Mouse (Mus musculus): ENCODE results near the gene Prlr.

The Prlr gene

DNA sequence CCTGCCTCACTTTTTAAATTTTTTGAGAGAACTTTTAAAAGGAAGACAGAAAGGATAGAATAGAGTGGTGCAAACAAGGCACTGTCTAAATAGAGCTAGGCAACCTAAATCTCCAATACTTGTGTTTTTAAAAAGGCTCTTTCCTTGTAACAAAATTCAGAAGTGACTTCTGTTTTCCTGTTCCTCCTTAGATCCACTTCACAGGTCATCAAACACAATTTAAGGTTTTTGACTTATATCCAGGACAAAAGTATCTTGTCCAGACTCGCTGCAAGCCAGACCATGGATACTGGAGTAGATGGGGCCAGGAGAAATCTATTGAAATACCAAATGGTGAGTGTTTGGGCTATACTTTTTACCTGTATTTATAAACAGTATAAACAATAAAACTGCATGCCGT is 148.0 kb downstream of the Prlr start, which contains the start of gene Gm21973:
Gene Gm21973, plus strand, starts transcription at position 301 of the 400 bp plus-strand sequence.
- in situ Hi-C loops (cut with MseI, MboI): no loop called here

DNA sequence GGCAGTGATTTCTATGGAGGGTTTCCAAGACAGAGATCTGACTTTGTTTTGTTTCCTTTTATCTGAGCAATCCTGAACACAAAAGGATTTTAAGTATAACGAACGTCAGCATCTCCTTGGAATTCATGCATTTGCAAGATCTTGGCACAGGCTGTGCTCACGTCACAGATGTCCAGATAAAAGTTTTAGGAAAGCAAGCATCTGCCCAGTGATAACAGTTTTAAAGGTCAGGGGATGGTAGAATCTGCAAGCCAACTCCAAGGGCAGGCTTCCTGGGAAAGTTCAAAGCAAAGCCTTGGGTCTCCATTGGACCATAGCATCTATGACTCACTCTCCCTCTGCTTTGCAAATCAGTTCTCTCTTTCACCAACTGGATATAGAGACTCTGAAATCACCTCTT is 153.6 kb downstream of the Prlr start:
- in situ Hi-C loops (cut with MseI, MboI): no loop called here

DNA sequence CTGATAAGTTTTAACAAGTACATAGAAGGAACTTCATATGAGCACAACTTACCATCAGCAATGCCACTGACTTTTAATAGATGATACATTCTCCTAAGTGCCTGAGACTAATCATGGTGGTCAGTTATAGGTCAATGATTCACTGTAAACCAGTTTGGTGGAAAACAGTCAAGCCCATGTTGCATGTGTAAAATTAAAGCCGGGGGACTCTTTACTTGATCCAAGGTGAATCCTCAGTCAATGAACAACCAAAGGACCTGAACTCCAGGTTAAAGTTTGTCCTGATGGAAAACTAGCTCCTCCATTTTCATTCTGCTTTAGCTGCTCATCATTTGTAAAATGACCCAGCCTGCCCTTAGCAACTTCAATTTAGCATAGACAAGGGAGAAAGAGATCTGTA is 155.5 kb downstream of the Prlr start:
- in situ Hi-C loops (cut with MseI, MboI): no loop called here

DNA sequence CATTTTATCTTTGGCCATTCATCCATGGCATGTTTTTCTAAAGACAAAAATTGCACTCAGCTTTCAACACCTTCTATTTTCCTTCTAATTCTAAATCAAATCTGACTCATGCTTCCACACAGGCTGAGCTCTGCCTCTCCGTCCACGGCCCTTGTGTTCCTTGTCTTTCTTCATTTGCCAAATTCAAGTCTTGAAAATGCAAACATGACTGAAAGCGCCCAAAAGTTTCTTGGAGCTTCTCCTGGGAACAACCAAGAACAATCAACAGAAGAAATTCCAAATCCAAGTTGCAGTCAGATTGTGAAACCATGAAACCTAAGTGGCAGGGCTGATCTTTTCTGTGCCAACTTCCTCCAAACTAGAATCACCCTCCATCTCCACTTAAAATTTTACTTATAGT is 161.6 kb downstream of the Prlr start:
- in situ Hi-C loops (cut with MseI, MboI): no loop called here

DNA sequence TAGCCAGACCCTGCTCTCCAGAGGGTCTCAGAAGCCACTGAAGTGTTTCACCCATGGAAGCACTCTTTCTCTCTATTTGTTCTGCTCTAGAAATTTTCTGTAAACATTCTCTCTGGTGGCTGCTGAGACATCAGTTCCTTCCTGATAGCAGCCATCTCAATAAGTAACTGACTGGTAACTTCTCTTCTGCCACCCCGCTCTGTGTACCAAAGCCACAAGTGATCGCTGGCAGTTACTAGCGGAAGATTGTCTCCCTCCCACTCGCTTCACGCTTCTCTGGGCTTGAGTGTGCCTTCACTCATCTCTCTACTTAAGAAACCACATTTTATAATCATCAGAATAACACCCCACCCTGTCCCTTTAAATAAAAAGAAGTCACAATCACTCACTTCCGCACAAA is 170.0 kb downstream of the Prlr start:
- in situ Hi-C loops (cut with MseI, MboI): no loop called here

DNA sequence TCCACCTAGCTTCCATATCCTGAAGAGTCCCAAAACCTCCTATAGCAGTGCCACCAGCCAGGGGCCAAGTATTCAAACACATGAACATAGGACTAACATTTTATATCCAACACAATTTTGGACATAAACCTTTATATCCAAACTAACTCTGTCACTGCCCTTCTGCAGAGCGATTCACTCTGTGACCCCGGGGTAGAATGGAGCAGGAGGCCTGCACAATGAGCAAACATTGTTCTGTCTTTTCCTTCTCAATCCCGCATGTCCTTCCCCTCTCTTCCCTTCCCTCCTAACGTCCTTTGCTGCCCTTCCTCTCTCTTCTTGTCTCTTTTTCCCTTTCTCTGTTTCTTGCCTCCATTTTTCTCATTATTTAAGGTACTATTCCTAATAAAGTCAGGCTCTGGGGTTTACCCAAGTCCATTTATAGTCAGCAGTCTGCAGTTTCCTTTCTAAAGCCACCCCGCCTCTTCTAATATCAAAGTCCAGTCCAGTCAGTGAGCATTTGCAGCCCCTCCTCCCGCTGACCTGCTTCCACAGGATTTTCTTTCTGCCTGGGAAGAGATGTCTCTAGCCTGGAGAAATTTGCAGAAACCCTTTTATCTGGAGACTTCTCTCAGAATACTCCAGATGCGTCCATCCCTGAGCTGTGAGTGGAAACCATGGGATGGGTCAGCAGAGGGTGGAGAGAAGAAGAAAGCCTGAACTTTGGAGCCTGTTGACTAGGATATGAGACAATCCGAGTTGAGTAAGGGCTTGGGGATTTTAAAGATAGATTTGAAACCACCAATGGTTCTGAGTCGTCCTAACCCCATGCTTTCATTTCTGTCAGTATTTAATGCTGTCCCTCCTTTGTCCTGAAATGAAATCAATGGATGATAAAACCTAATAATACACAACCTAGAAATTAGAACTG is 181.3 kb downstream of the Prlr start, which contains the start of gene Agxt2:
Gene Agxt2, plus strand, starts transcription at position 494 of the 910 bp plus-strand sequence.
- in situ Hi-C loops (cut with MseI, MboI): no loop called here

DNA sequence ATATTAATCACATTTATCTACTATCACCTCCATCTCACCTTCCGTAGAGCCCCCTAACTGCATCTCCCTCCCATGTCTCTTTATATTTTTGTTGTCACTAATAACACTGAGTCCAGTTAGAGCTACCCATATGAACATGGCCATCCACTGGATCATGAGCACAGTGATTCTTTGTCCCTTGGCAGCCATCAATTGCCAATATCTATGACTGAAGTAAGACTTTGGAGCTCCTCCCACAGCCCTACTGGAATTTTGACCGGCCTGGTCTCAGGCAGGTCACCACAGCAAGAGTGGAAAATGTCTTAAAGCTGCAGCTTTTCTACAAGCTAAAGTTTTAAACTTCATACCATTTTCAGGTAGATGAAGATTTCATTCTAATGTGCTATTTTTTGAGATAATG is 189.3 kb downstream of the Prlr start:
- in situ Hi-C loops (cut with MseI, MboI): no loop called here

DNA sequence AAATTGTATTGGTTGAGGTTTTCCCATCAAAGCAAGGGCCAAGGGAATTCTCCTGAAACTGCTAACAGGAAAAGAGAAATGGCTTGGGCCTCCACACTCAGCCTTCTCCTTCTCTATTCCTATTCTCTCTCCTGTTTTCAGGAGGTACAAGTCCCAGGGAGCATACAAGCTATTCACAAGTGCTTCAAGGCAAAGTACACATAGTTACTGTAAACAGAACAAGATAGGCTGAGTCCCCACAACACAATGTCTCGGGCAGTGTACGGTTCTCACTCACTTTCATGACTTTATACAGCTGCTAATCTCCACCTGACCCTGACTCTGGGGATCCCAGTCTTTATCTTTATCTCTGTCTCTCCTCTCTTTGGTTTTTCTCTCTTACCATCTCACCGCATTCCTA is 198.4 kb downstream of the Prlr start:
- in situ Hi-C loops (cut with MseI, MboI): no loop called here

DNA sequence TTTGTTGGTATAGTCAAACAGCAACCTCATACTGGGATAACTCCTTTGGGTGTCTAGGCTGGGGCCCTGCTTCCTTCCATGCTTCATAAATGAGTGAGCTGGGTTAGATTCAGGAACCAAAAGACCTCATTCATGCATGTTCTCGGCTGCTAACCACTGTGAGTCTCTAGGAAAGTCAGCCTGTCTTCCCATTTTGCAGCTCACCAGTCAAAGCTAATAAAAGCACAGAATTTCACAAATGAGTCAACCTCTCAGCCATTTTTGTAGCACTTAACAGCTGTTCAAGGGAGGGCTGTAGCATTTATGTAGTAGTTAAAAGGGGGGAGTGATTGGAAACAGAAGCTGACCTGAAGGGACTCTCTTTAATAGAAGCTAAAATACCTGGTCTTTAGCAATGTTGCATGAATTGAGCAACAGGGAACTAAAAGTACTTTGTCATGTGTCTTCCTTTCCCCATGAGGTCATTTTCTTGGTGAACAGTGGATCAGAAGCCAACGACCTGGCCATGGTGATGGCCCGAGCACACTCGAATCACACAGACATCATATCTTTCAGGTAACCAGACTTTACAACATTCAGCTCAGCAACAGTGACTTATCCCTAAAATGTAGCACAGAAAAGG is 201.4 kb downstream of the Prlr start:
- in situ Hi-C loops (cut with MseI, MboI): no loop called here

DNA sequence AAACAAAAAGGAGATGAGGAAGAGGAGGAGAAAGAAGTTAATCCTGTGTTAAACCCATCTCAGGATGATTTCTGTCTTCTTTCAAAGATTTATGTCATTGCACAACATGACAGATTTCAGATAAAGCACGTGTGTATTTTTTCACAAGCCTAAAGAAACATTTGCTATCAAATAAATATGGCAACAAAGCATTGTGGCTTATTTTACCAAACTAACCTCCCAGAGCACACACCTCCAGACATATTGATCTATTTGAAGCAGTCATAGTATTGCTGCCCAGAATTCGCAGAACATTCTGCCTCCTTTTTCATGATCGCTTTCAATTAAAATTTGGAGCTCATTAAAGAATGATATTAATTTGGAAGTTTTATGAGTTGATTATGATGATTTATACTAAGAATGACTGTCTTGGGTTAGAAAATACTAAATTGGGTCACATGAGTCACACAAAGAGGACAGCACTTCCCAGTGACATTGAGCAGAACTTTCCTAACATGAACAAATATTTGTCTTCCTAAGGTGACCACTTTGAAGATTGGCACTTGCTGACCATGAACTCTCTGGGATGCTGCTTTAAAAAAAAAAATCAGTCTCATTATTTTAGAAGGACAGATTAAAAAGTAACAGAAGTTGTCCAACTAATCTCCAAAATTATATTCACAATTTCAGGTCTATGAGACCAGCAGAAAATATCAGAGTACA is 202.9 kb downstream of the Prlr start:
- in situ Hi-C loops (cut with MseI, MboI): no loop called here

DNA sequence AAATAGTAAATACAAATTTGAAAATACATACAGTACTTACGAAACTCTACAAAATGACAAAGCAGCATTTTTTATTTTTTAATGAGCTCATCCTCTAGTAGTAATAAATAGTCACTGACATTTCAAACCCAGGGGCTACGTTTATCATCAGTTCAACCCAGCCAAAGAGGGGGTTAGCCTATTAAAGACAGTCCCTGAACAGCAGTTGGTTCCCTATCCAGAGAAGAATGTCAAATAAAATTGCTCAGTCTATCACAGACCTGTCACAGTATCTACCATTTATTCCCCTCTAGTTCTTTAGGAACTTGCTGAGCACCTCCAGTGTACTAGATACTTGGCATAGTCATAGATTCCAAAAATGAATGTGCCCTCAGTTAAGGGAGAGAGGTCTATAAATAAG is 210.2 kb downstream of the Prlr start:
- in situ Hi-C loops (cut with MseI, MboI): no loop called here

All from mouse trophoblast stem cell (cell line).